Mouse (Mus musculus): ENCODE data around the gene Hdac4.

DNA sequence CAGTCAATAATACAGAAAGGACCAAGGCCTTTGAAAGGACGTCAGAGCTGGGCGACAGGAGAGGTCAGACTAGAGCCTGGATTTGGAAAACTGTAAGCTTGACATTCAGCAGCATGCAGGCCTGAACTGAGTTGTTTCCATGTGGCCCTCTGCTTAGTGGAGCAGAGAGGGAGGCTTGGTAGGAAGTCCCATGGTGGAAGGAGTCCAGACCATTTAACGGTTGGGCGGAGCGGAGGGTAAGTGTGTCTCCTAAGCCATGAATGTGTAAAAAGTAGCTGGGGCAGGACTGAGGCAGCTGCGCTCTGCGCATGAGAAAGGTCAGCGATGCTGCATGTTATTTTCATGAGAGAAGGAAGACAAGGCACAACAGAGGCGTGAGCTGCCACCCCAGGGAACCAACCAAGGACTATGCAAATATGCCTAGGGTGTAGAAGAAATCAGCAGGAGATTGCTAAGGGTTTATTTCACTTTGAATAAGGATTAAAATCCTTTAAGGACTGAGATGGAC is 201.8 kb downstream of the Hdac4 start:
- no peak for TF ChIP-seq CTCF (IDR thresholded peaks at IDR 0.05; ENCODE audit: extremely low read depth, insufficient read depth, insufficient read length, insufficient replicate concordance)
- TF ChIP-seq POLR2A (IDR thresholded peaks at IDR 0.05; ENCODE audit: low read depth, low read length): no peak
